Mouse (Mus musculus) limb, embryonic 14.5 days (tissue): ENCODE measurements around the gene E030018B13Rik. TPM values are rescaled to one million over a fixed set of nuclear protein-coding genes. Genes with fewer than 3 reads are reported as not detected.

Experiments used
- ATAC-seq: fragments of 200-750 bp; cut with Nextera tagmentation; 2 replicates; pipeline ENCODE4 v1.8.0; 2017; ENCODE audit warnings: low read depth, moderate number of reproducible peaks, moderate TSS enrichment; ENCODE audit not compliant: low FRiP score
- DNase-seq: peaks from one replicate; pipeline ENCODE4 v3.0.0-alpha.2; 2015; ENCODE audit warnings: low spot score
- H3K27ac ChIP-seq: fragments of 300-500 bp; sonication (generic); replicated peaks from 2 replicates; pipeline ENCODE4 v1.5.1; 2014; ENCODE audit warnings: low read depth, mild to moderate bottlenecking, low read length, moderate library complexity, mixed read lengths
- H3K27me3 ChIP-seq: fragments of 300-500 bp; sonication (generic); 2 replicates; pipeline ENCODE4 v1.6.1; 2014; ENCODE audit warnings: low read length, mixed read lengths; ENCODE audit not compliant: control insufficient read depth, insufficient read depth
- H3K36me3 ChIP-seq: fragments of 300-500 bp; sonication (generic); 2 replicates; pipeline ENCODE4 v1.6.1; 2014; ENCODE audit warnings: mild to moderate bottlenecking, low read length, moderate library complexity, mixed read lengths; ENCODE audit not compliant: control insufficient read depth, insufficient read depth
- H3K4me1 ChIP-seq: fragments of 300-500 bp; sonication (generic); 2 replicates; pipeline ENCODE4 v1.6.1; 2014; ENCODE audit warnings: antibody characterized with exemption, low read length, mixed read lengths; ENCODE audit not compliant: control insufficient read depth, insufficient read depth
- H3K4me2 ChIP-seq: fragments of 300-500 bp; sonication (generic); replicated peaks from 2 replicates; pipeline ENCODE4 v1.6.1; 2014; ENCODE audit warnings: low read depth, mild to moderate bottlenecking, low read length, moderate library complexity; ENCODE audit not compliant: severe bottlenecking
- H3K4me3 ChIP-seq: fragments of 300-500 bp; sonication (generic); replicated peaks from 2 replicates; pipeline ENCODE4 v1.5.1; 2014; ENCODE audit warnings: low read length
- H3K9ac ChIP-seq: fragments of 300-500 bp; sonication (generic); 2 replicates; pipeline ENCODE4 v1.6.1; 2014; ENCODE audit warnings: mild to moderate bottlenecking, low read depth, low read length, moderate library complexity; ENCODE audit not compliant: severe bottlenecking
- H3K9me3 ChIP-seq: fragments of 300-500 bp; sonication (generic); 2 replicates; pipeline ENCODE4 v1.6.1; 2016; ENCODE audit warnings: low read length; ENCODE audit not compliant: control insufficient read depth
- POLR2A ChIP-seq: fragments of 200-500 bp; IDR thresholded peaks from 2 replicates; pipeline ENCODE4 v1.8.0; 2012; ENCODE audit warnings: inconsistent platforms, mild to moderate bottlenecking, moderate library complexity, borderline replicate concordance; ENCODE audit not compliant: insufficient read depth, insufficient read length; ENCODE audit errors: extremely low read depth
- WGBS: fragments of 180-500 bp; shearing (Covaris S2); extraction: QIAGEN DNeasy Blood & Tissue Kit; methylation state at CpG from one replicate; pipeline ENCODE4 v1.1.7; 2014; 5-methylcytosine and 5-hydroxymethylcytosine counted together
- polyA plus RNA-seq, 2 experiments: library from polyadenylated mRNA; depleted of rRNA in 1 of 2; stranded (reverse) in 1 of 2; unstranded in 1 of 2; fragments of >200 nt; fragmentation: Nextera tagmentation in 1 of 2; extraction: Ambion mirVana in 1 of 2; gene quantifications; 2 replicates each; pipeline versions ENCODE4 v1.2.1 to v1.2.3; 2012 to 2014

Gene E030018B13Rik
- polyA plus RNA-seq, 2 experiments, result not detected

GRCm38 (mm10) chr7:63924747-63925412 is 8.2 kb downstream of the E030018B13Rik start:
- peak overlapping the region; percentile 26; the same call in 1 of the 2 replicates for H3K4me2 ChIP-seq
- peak; percentile 65 for ATAC-seq
- no peaks in the 10 kb centered on the region for H3K27me3 ChIP-seq
- H3K4me1 ChIP-seq, result peaks cover 34% of the 10 kb centered on the region
- WGBS, result 19% methylated on average over 6 of the region's 6 CpGs
- peak overlapping the region; percentile 77 for H3K27ac ChIP-seq
- H3K9ac ChIP-seq, result no peak overlapping the region
- no peaks in the 10 kb centered on the region for H3K9me3 ChIP-seq
- no peak for TF ChIP-seq POLR2A
- peak; percentile 82 for DNase-seq
- no peaks in the 10 kb centered on the region for H3K36me3 ChIP-seq
- no peak overlapping the region for H3K4me3 ChIP-seq

GRCm38 (mm10) chr7:63925413-63926360 is 9.0 kb downstream of the E030018B13Rik start:
- H3K27me3 ChIP-seq, result no peaks in the 10 kb centered on the region
- H3K4me2 ChIP-seq, result peak overlapping the region; percentile 26; the same call in 1 of the 2 replicates
- peak; percentile 58 for DNase-seq
- no peak overlapping the region for H3K9ac ChIP-seq
- H3K9me3 ChIP-seq, result no peaks in the 10 kb centered on the region
- peak; percentile 78 for ATAC-seq
- no peaks in the 10 kb centered on the region for H3K36me3 ChIP-seq
- no peak for TF ChIP-seq POLR2A
- WGBS, result 58% methylated on average over 14 of the region's 14 CpGs
- H3K4me3 ChIP-seq, result no peak overlapping the region
- peak overlapping the region; percentile 77 for H3K27ac ChIP-seq
- H3K4me1 ChIP-seq, result peaks cover 34% of the 10 kb centered on the region

GRCm38 (mm10) chr7:63926492-63926891 is 9.8 kb downstream of the E030018B13Rik start:
- no peaks in the 10 kb centered on the region for H3K9me3 ChIP-seq
- H3K9ac ChIP-seq, result no peak overlapping the region
- peak overlapping the region; percentile 77; the same call in 1 of the 2 replicates for H3K27ac ChIP-seq
- DNase-seq (no peak), ATAC-seq (no peak)
- peaks cover 34% of the 10 kb centered on the region for H3K4me1 ChIP-seq
- WGBS, result 84% methylated on average over 3 of the region's 3 CpGs
- H3K4me2 ChIP-seq, result no peak overlapping the region
- H3K36me3 ChIP-seq, result no peaks in the 10 kb centered on the region
- H3K4me3 ChIP-seq, result no peak overlapping the region
- H3K27me3 ChIP-seq, result no peaks in the 10 kb centered on the region
- no peak for TF ChIP-seq POLR2A

- Histone ChIP-seq H3K4me3 (no peak overlapping the region), H3K27me3 (no peaks in the 10 kb centered on the region), H3K4me1 (peaks cover 32% of the 10 kb centered on the region), H3K27ac (no peak overlapping the region), H3K9ac (no peak overlapping the region), H3K4me2 (no peak overlapping the region), H3K9me3 (no peaks in the 10 kb centered on the region), H3K36me3 (no peaks in the 10 kb centered on the region)
- TF ChIP-seq POLR2A, result no peak
- ATAC-seq (no peak), DNase-seq (no peak)
- WGBS, result 92% methylated on average over 6 of the region's 6 CpGs
These were observed 10.5 kb downstream of the E030018B13Rik start for GRCm38 (mm10) chr7:63927121-63927520.

- Histone ChIP-seq H3K27ac (no peak overlapping the region), H3K36me3 (no peaks in the 10 kb centered on the region), H3K4me1 (peaks cover 27% of the 10 kb centered on the region), H3K9ac (no peak overlapping the region), H3K4me2 (no peak overlapping the region), H3K9me3 (no peaks in the 10 kb centered on the region), H3K4me3 (no peak overlapping the region), H3K27me3 (no peaks in the 10 kb centered on the region)
- TF ChIP-seq POLR2A, result no peak
- no peak for ATAC-seq
- WGBS, result 80% methylated on average over 4 of the region's 4 CpGs
- no peak for DNase-seq
These were observed 12.4 kb downstream of the E030018B13Rik start for GRCm38 (mm10) chr7:63929080-63929479.
